Mouse (Mus musculus) CH12.LX (cell line): ENCODE results near the gene Nim1k. TPM values are rescaled to one million over a fixed set of nuclear protein-coding genes. Genes with fewer than 3 reads are reported as not detected.
A peak's percentile ranks its signal among the peaks of the same experiment; 100 is the strongest.

Experiments used
- DNase-seq: peaks from one replicate; pipeline ENCODE4 v3.0.0-alpha.2; 2013; ENCODE audit errors: extremely low read depth
- H3K27ac ChIP-seq: 2 replicates; pipeline ENCODE4 v1.5.1; 2012; ENCODE audit warnings: low read depth, mild to moderate bottlenecking, control low read depth, moderate library complexity; ENCODE audit not compliant: insufficient read depth
- H3K27me3 ChIP-seq: replicated peaks from 2 replicates; pipeline ENCODE3; 2012; ENCODE audit warnings: inconsistent platforms
- H3K36me3 ChIP-seq, 2 experiments: replicated peaks in 1 of 2; 2 replicates each; pipeline versions ENCODE3 to v1.6.1; 2012; ENCODE audit warnings: inconsistent platforms in 1 of 2, low read length in 1 of 2, mild to moderate bottlenecking in 1 of 2, mixed read lengths in 1 of 2, moderate library complexity in 1 of 2; ENCODE audit not compliant: control insufficient read depth in 1 of 2, insufficient read depth in 1 of 2
- H3K4me1 ChIP-seq, 2 experiments: 2 replicates each; pipeline ENCODE4 v1.6.1; 2012; ENCODE audit warnings: inconsistent platforms in 1 of 2, moderate library complexity in 1 of 2; ENCODE audit not compliant: insufficient read depth in 2 of 2, control insufficient read depth in 1 of 2
- H3K4me2 ChIP-seq: 2 replicates; pipeline ENCODE4 v1.6.1; 2012; ENCODE audit warnings: low read depth, mild to moderate bottlenecking, control low read depth; ENCODE audit not compliant: poor library complexity, insufficient read depth, severe bottlenecking
- H3K4me3 ChIP-seq, 3 experiments: fragments of 150-350 bp in 1 of 3; sonication (generic) in 1 of 3; replicated peaks in 1 of 3; 2 replicates each; pipeline versions ENCODE3 to v1.5.1; 2011 to 2012; ENCODE audit warnings: low read depth in 2 of 3, low read length in 2 of 3, mild to moderate bottlenecking in 2 of 3, moderate library complexity in 2 of 3, control low read depth in 1 of 3, improper control_type of control experiment in 1 of 3, inconsistent platforms in 1 of 3, mixed read lengths in 1 of 3; ENCODE audit not compliant: poor library complexity in 1 of 3
- H3K79me2 ChIP-seq: replicated peaks from 2 replicates; pipeline ENCODE4 v1.6.1; 2012; ENCODE audit warnings: mild to moderate bottlenecking, moderate library complexity; ENCODE audit not compliant: control insufficient read depth, poor library complexity, insufficient read depth, severe bottlenecking; ENCODE audit errors: extremely low read depth
- H3K9ac ChIP-seq: 2 replicates; pipeline ENCODE4 v1.6.1; 2012; ENCODE audit warnings: low read depth, mild to moderate bottlenecking, control low read depth, moderate library complexity; ENCODE audit not compliant: insufficient read depth
- H3K9me3 ChIP-seq: replicated peaks from 2 replicates; pipeline ENCODE3; 2012; ENCODE audit warnings: low read length, inconsistent platforms, mixed read lengths
- BHLHE40 ChIP-seq: IDR thresholded peaks from 2 replicates; pipeline ENCODE4 v1.6.1; 2011; ENCODE audit warnings: mild to moderate bottlenecking, low read depth, low read length, improper control_type of control experiment
- CHD2 ChIP-seq: IDR thresholded peaks from 2 replicates; pipeline ENCODE4 v1.6.1; 2011; ENCODE audit warnings: low read length, improper control_type of control experiment
- CTCF ChIP-seq, 2 experiments: IDR thresholded peaks in 1 of 2; conservative IDR thresholded peaks in 1 of 2; 2 replicates each; pipeline ENCODE4 v1.5.1; 2011 to 2012; ENCODE audit warnings: low read depth in 2 of 2, low read length in 2 of 2, improper control_type of control experiment in 1 of 2, inconsistent platforms in 1 of 2, mild to moderate bottlenecking in 1 of 2, moderate library complexity in 1 of 2
- E2F4 ChIP-seq: IDR thresholded peaks from 2 replicates; pipeline ENCODE4 v1.6.1; 2011; ENCODE audit warnings: low read depth, low read length, improper control_type of control experiment; ENCODE audit not compliant: insufficient replicate concordance
- ELF1 ChIP-seq: IDR thresholded peaks from 2 replicates; pipeline ENCODE4 v1.6.1; 2014; ENCODE audit warnings: low read depth, mild to moderate bottlenecking, inconsistent platforms, low read length, improper control_type of control experiment
- GABPA ChIP-seq: IDR thresholded peaks from 2 replicates; pipeline ENCODE4 v1.6.1; 2012; ENCODE audit warnings: low read depth, low read length, improper control_type of control experiment, inconsistent platforms; ENCODE audit not compliant: insufficient replicate concordance
- IRF4 ChIP-seq: IDR thresholded peaks from 2 replicates; pipeline ENCODE4 v1.6.1; 2014; ENCODE audit warnings: low read depth, mild to moderate bottlenecking, inconsistent platforms, low read length, improper control_type of control experiment
- KAT2A ChIP-seq: IDR thresholded peaks from 2 replicates; pipeline ENCODE4 v1.6.1; 2012; ENCODE audit warnings: low read length, improper control_type of control experiment, inconsistent platforms; ENCODE audit not compliant: insufficient replicate concordance
- MAFK ChIP-seq: IDR thresholded peaks from 2 replicates; pipeline ENCODE4 v1.6.1; 2011; ENCODE audit warnings: low read length, improper control_type of control experiment; ENCODE audit not compliant: insufficient replicate concordance
- MXI1 ChIP-seq: IDR thresholded peaks from 2 replicates; pipeline ENCODE4 v1.6.1; 2011; ENCODE audit warnings: mild to moderate bottlenecking, low read depth, low read length, improper control_type of control experiment
- MYC ChIP-seq: IDR thresholded peaks from 2 replicates; pipeline ENCODE4 v1.6.1; 2011; ENCODE audit warnings: low read depth, mild to moderate bottlenecking, improper control_type of control experiment, low read length
- NRF1 ChIP-seq: IDR thresholded peaks from 2 replicates; pipeline ENCODE4 v1.6.1; 2014; ENCODE audit warnings: low read depth, mild to moderate bottlenecking, inconsistent platforms, low read length, improper control_type of control experiment, moderate library complexity
- PAX5 ChIP-seq: IDR thresholded peaks from 2 replicates; pipeline ENCODE4 v1.6.1; 2012; ENCODE audit warnings: low read length, inconsistent platforms, mixed read lengths
- POLR2A ChIP-seq: IDR thresholded peaks from 2 replicates; pipeline ENCODE4 v1.6.1; 2011; ENCODE audit warnings: low read depth, mild to moderate bottlenecking, improper control_type of control experiment, low read length
- POLR2AphosphoS2 ChIP-seq: IDR thresholded peaks from 2 replicates; pipeline ENCODE4 v1.6.1; 2011; ENCODE audit warnings: low read depth, low read length, improper control_type of control experiment
- RAD21 ChIP-seq: IDR thresholded peaks from 2 replicates; pipeline ENCODE4 v1.6.1; 2011; ENCODE audit warnings: low read depth, mild to moderate bottlenecking, low read length, improper control_type of control experiment, moderate library complexity
- SIN3A ChIP-seq: IDR thresholded peaks from 2 replicates; pipeline ENCODE4 v1.6.1; 2012; ENCODE audit warnings: low read length, improper control_type of control experiment, inconsistent platforms
- SMC3 ChIP-seq: IDR thresholded peaks from 2 replicates; pipeline ENCODE4 v1.6.1; 2011; ENCODE audit warnings: low read depth, low read length, improper control_type of control experiment
- TCF12 ChIP-seq: IDR thresholded peaks from 2 replicates; pipeline ENCODE4 v1.6.1; 2014; ENCODE audit warnings: low read depth, mild to moderate bottlenecking, inconsistent platforms, low read length, improper control_type of control experiment
- ZKSCAN1 ChIP-seq: IDR thresholded peaks from 2 replicates; pipeline ENCODE4 v1.6.1; 2012; ENCODE audit warnings: low read depth, inconsistent platforms, low read length, improper control_type of control experiment, borderline replicate concordance
- ZNF384 ChIP-seq: IDR thresholded peaks from 2 replicates; pipeline ENCODE4 v1.6.1; 2012; ENCODE audit warnings: low read depth, low read length, improper control_type of control experiment, inconsistent platforms
- dilution Hi-C: fragments of 300-500 bp; cut with MboI; formaldehyde crosslinking; loops from 2 replicates; pipeline ENCODE4 v1.14.3; 2020; ENCODE audit warnings: low sequenced_read_pairs; ENCODE audit not compliant: extremely low pct_unique_long_range_greater_than_20kb, extremely low pct_ligation_motif_present
- in situ Hi-C: fragments of 300-500 bp; cut with MboI; formaldehyde crosslinking; loops from 3 replicates; pipeline ENCODE4 v1.14.3; 2019; ENCODE audit warnings: low sequenced_read_pairs, low pct_ligation_motif_present, low pct_unique_long_range_greater_than_20kb, mixed read lengths
- polyA plus RNA-seq: library from polyadenylated mRNA; unstranded; fragments of >175 nt; gene quantifications from 2 replicates; pipeline ENCODE4 v1.2.1, GENCODE M21; 2012; ENCODE audit warnings: low read depth; ENCODE audit not compliant: insufficient read length
- total RNA-seq, 2 experiments: library from RNA; depleted of rRNA; stranded (reverse); fragments of 300-350 nt in 1 of 2; fragments of >200 nt in 1 of 2; gene quantifications; 2 replicates each; pipeline ENCODE4 v1.2.3; 2012 to 2014

Nim1k gene
- total and polyA plus RNA-seq, 3 experiments: 0.04 to 0.16 (median 0.09) TPM

GRCm38 (mm10) chr13:119724541-119724940, 31.1 kb downstream of the Nim1k start:
- Histone ChIP-seq H3K9me3 (no peaks in the 10 kb centered on the region), H3K36me3 (no peaks in the 10 kb centered on the region), H3K4me3 (no peak overlapping the region), H3K9ac (no peak overlapping the region), H3K27me3 (no peaks in the 10 kb centered on the region), H3K4me2 (no peak overlapping the region), H3K27ac (no peak overlapping the region), H3K79me2 (no peaks in the 10 kb centered on the region), H3K4me1 (peaks cover 2 to 14% of the 10 kb centered on the region in 2 experiments)
- in situ Hi-C loops (no loop called here), dilution Hi-C loops (no loop called here)
- no peak for DNase-seq
- TF ChIP-seq ZNF384 (peak; percentile 75), BHLHE40 (no peak), NRF1 (no peak), POLR2A (no peak), CHD2 (no peak), IRF4 (no peak), SMC3 (peak; percentile 46), ELF1 (no peak), MYC (no peak), SIN3A (no peak), MAFK (no peak), CTCF (conservative IDR thresholded peaks at IDR 0.05 in 1 of 2, IDR thresholded peaks at IDR 0.05 in 1 of 2; ENCODE audit: low read depth in 2 of 2, low read length in 2 of 2) (peak in 1 of 2 experiments; percentile 59; a peak in 2 of 4 replicates), RAD21 (peak; percentile 32), ZKSCAN1 (no peak), E2F4 (no peak), PAX5 (no peak)

GRCm38 (mm10) chr13:119723368-119723767, 32.3 kb downstream of the Nim1k start:
- Histone ChIP-seq H3K36me3 (no peaks in the 10 kb centered on the region), H3K4me1 (peaks cover 2 to 10% of the 10 kb centered on the region in 2 experiments; a peak in 3 of 4 replicates), H3K27ac (no peak overlapping the region), H3K9ac (no peak overlapping the region), H3K4me3 (no peak overlapping the region), H3K27me3 (no peaks in the 10 kb centered on the region), H3K9me3 (no peaks in the 10 kb centered on the region), H3K79me2 (no peaks in the 10 kb centered on the region), H3K4me2 (no peak overlapping the region)
- dilution Hi-C loops: no loop called here
- TF ChIP-seq POLR2AphosphoS2: no peak
- TF ChIP-seq MYC: no peak
- TF ChIP-seq ZKSCAN1: no peak
- no peak for TF ChIP-seq MXI1
- TF ChIP-seq KAT2A: no peak
- no peak for TF ChIP-seq CHD2
- TF ChIP-seq SMC3: no peak
- TF ChIP-seq RAD21: no peak
- no peak for TF ChIP-seq ELF1
- no peak for TF ChIP-seq GABPA
- TF ChIP-seq TCF12: no peak
- in situ Hi-C loops: no loop called here
- DNase-seq: no peak
